Mouse (Mus musculus): Measurements from ENCODE around the gene Gsg1. TPM values are rescaled to one million over a fixed set of nuclear protein-coding genes. Genes with fewer than 3 reads are reported as not detected.

The Gsg1 gene
- polyA plus RNA-seq, 1 experiment from 2014 or later = 0.55 TPM

GRCm38 (mm10) chr6:135247861-135248260 lies 6.3 kb downstream of the Gsg1 start:
- no peaks in the 10 kb centered on the region for H3K36me3 ChIP-seq (ENCODE audit: insufficient read depth, low read length)
- H3K4me1 ChIP-seq (ENCODE audit: insufficient read depth, low read length) = peaks cover 20% of the 10 kb centered on the region
- ATAC-seq (ENCODE audit: low FRiP score, low TSS enrichment) = no peak
- H3K9ac ChIP-seq (replicated peaks; ENCODE audit: low read length) = no peak overlapping the region
- 54% methylated on average over 6 of the region's 6 CpGs for WGBS
- no peak overlapping the region for H3K4me2 ChIP-seq (replicated peaks; ENCODE audit: low read depth, low read length)
- no peaks in the 10 kb centered on the region for H3K27me3 ChIP-seq (ENCODE audit: insufficient read depth, low read length)
- no peaks in the 10 kb centered on the region for H3K9me3 ChIP-seq (ENCODE audit: low read length)
- H3K27ac ChIP-seq (ENCODE audit: low read length) = no peak overlapping the region
- H3K4me3 ChIP-seq (ENCODE audit: low read length) = no peak overlapping the region

GRCm38 (mm10) chr6:135245586-135245985 lies 8.6 kb downstream of the Gsg1 start:
- no peaks in the 10 kb centered on the region for H3K9me3 ChIP-seq (ENCODE audit: low read length)
- H3K4me2 ChIP-seq (replicated peaks; ENCODE audit: low read depth, low read length) = no peak overlapping the region
- no peak overlapping the region for H3K4me3 ChIP-seq (ENCODE audit: low read length)
- WGBS = 82% methylated on average over 8 of the region's 8 CpGs
- H3K36me3 ChIP-seq (ENCODE audit: insufficient read depth, low read length) = no peaks in the 10 kb centered on the region
- H3K4me1 ChIP-seq (ENCODE audit: insufficient read depth, low read length) = peaks cover 15% of the 10 kb centered on the region
- no peak for ATAC-seq (ENCODE audit: low FRiP score, low TSS enrichment)
- no peak overlapping the region for H3K27ac ChIP-seq (ENCODE audit: low read length)
- H3K27me3 ChIP-seq (ENCODE audit: insufficient read depth, low read length) = no peaks in the 10 kb centered on the region
- no peak overlapping the region for H3K9ac ChIP-seq (replicated peaks; ENCODE audit: low read length)

DNA sequence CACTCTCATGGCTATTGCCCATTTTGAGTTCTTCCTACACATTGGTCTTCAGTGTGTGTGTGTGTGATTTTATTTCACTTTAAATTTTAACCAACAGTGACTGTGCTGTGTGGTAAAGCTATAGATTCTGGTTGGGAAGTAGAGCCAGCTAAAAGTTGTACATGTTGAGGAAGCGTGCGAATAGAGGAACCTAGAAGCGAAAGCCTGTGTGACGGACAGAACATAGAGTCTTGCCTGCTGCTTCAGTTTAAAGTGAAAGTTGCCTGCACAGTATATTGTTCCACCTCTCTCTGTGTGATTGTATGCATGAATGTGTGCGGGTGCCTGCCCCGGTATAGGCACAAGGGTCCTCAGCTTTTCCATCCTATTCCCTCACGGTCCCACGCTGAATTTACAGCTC lies 13.8 kb downstream of the Gsg1 start:
- Histone ChIP-seq H3K27ac (ENCODE audit: low read length) (no peak overlapping the region), H3K4me2 (replicated peaks; ENCODE audit: low read depth, low read length) (no peak overlapping the region), H3K36me3 (ENCODE audit: insufficient read depth, low read length) (no peaks in the 10 kb centered on the region), H3K27me3 (ENCODE audit: insufficient read depth, low read length) (no peaks in the 10 kb centered on the region), H3K9ac (replicated peaks; ENCODE audit: low read length) (no peak overlapping the region), H3K4me3 (ENCODE audit: low read length) (no peak overlapping the region), H3K9me3 (ENCODE audit: low read length) (no peaks in the 10 kb centered on the region), H3K4me1 (ENCODE audit: insufficient read depth, low read length) (peaks cover 7% of the 10 kb centered on the region; the same call in 1 of the 2 replicates)
- no peak for ATAC-seq (ENCODE audit: low FRiP score, low TSS enrichment)
- 84% methylated on average over 8 of the region's 8 CpGs for WGBS

GRCm38 (mm10) chr6:135238211-135238610 lies 15.9 kb downstream of the Gsg1 start:
- H3K27ac ChIP-seq (ENCODE audit: low read length) = no peak overlapping the region
- no peak overlapping the region for H3K9ac ChIP-seq (replicated peaks; ENCODE audit: low read length)
- ATAC-seq (ENCODE audit: low FRiP score, low TSS enrichment) = no peak
- no peaks in the 10 kb centered on the region for H3K27me3 ChIP-seq (ENCODE audit: insufficient read depth, low read length)
- H3K36me3 ChIP-seq (ENCODE audit: insufficient read depth, low read length) = peaks cover under 1% of the 10 kb centered on the region; the same call in 1 of the 2 replicates
- H3K9me3 ChIP-seq (ENCODE audit: low read length) = no peaks in the 10 kb centered on the region
- H3K4me2 ChIP-seq (replicated peaks; ENCODE audit: low read depth, low read length) = no peak overlapping the region
- H3K4me3 ChIP-seq (ENCODE audit: low read length) = no peak overlapping the region
- 62% methylated on average over 4 of the region's 4 CpGs for WGBS
- peaks cover 7% of the 10 kb centered on the region; the same call in 1 of the 2 replicates for H3K4me1 ChIP-seq (ENCODE audit: insufficient read depth, low read length)

GRCm38 (mm10) chr6:135237326-135237725 lies 16.8 kb downstream of the Gsg1 start:
- WGBS = 82% methylated on average over 14 of the region's 14 CpGs
- ATAC-seq (ENCODE audit: low FRiP score, low TSS enrichment) = no peak
- Histone ChIP-seq H3K4me2 (replicated peaks; ENCODE audit: low read depth, low read length) (no peak overlapping the region), H3K27me3 (ENCODE audit: insufficient read depth, low read length) (no peaks in the 10 kb centered on the region), H3K27ac (ENCODE audit: low read length) (no peak overlapping the region), H3K4me3 (ENCODE audit: low read length) (no peak overlapping the region), H3K36me3 (ENCODE audit: insufficient read depth, low read length) (peaks cover 7% of the 10 kb centered on the region; the same call in 1 of the 2 replicates), H3K4me1 (ENCODE audit: insufficient read depth, low read length) (peaks cover 6% of the 10 kb centered on the region; the same call in 1 of the 2 replicates), H3K9ac (replicated peaks; ENCODE audit: low read length) (no peak overlapping the region), H3K9me3 (ENCODE audit: low read length) (no peaks in the 10 kb centered on the region)

- no peak overlapping the region for H3K4me2 ChIP-seq (replicated peaks; ENCODE audit: low read depth, low read length)
- WGBS = 89% methylated on average over 3 of the region's 3 CpGs
- no peak overlapping the region for H3K27ac ChIP-seq (ENCODE audit: low read length)
- no peaks in the 10 kb centered on the region for H3K9me3 ChIP-seq (ENCODE audit: low read length)
- H3K27me3 ChIP-seq (ENCODE audit: insufficient read depth, low read length) = no peaks in the 10 kb centered on the region
- no peak overlapping the region for H3K9ac ChIP-seq (replicated peaks; ENCODE audit: low read length)
- H3K4me3 ChIP-seq (ENCODE audit: low read length) = no peak overlapping the region
- ATAC-seq (ENCODE audit: low FRiP score, low TSS enrichment) = no peak
- H3K36me3 ChIP-seq (ENCODE audit: insufficient read depth, low read length) = peaks cover 7% of the 10 kb centered on the region; the same call in 1 of the 2 replicates
- no peaks in the 10 kb centered on the region; the same call in 1 of the 2 replicates for H3K4me1 ChIP-seq (ENCODE audit: insufficient read depth, low read length)
Measured at GRCm38 (mm10) chr6:135236576-135236975, 17.6 kb downstream of the Gsg1 start.

GRCm38 (mm10) chr6:135235742-135236141 lies 18.4 kb downstream of the Gsg1 start:
- no peak overlapping the region for H3K4me2 ChIP-seq (replicated peaks; ENCODE audit: low read depth, low read length)
- H3K27ac ChIP-seq (ENCODE audit: low read length) = no peak overlapping the region
- H3K27me3 ChIP-seq (ENCODE audit: insufficient read depth, low read length) = no peaks in the 10 kb centered on the region
- H3K4me3 ChIP-seq (ENCODE audit: low read length) = no peak overlapping the region
- 90% methylated on average over 3 of the region's 3 CpGs for WGBS
- H3K9ac ChIP-seq (replicated peaks; ENCODE audit: low read length) = no peak overlapping the region
- peaks cover 7% of the 10 kb centered on the region; the same call in 1 of the 2 replicates for H3K36me3 ChIP-seq (ENCODE audit: insufficient read depth, low read length)
- H3K9me3 ChIP-seq (ENCODE audit: low read length) = no peaks in the 10 kb centered on the region
- no peak for ATAC-seq (ENCODE audit: low FRiP score, low TSS enrichment)
- H3K4me1 ChIP-seq (ENCODE audit: insufficient read depth, low read length) = no peaks in the 10 kb centered on the region

GRCm38 (mm10) chr6:135232443-135233182 lies 21.5 kb downstream of the Gsg1 start:
- H3K9ac ChIP-seq (replicated peaks; ENCODE audit: low read length) = no peak overlapping the region

GRCm38 (mm10) chr6:135230586-135230985 lies 23.6 kb downstream of the Gsg1 start:
- Histone ChIP-seq H3K9me3 (ENCODE audit: low read length) (no peaks in the 10 kb centered on the region), H3K27ac (ENCODE audit: low read length) (no peak overlapping the region), H3K9ac (replicated peaks; ENCODE audit: low read length) (no peak overlapping the region), H3K4me2 (replicated peaks; ENCODE audit: low read depth, low read length) (no peak overlapping the region), H3K27me3 (ENCODE audit: insufficient read depth, low read length) (no peaks in the 10 kb centered on the region), H3K36me3 (ENCODE audit: insufficient read depth, low read length) (peaks cover 7% of the 10 kb centered on the region; the same call in 1 of the 2 replicates), H3K4me3 (ENCODE audit: low read length) (no peak overlapping the region), H3K4me1 (ENCODE audit: insufficient read depth, low read length) (peaks cover 8% of the 10 kb centered on the region)
- WGBS = 88% methylated on average over 6 of the region's 6 CpGs
- ATAC-seq (ENCODE audit: low FRiP score, low TSS enrichment) = no peak

More at GRCm38 (mm10) chr6:135232443-135233182, 21.5 kb downstream of the Gsg1 start:
- no peak for ATAC-seq (ENCODE audit: low FRiP score, low TSS enrichment)
- Histone ChIP-seq H3K4me1 (ENCODE audit: insufficient read depth, low read length) (peaks cover 8% of the 10 kb centered on the region), H3K27me3 (ENCODE audit: insufficient read depth, low read length) (no peaks in the 10 kb centered on the region), H3K4me2 (replicated peaks; ENCODE audit: low read depth, low read length) (no peak overlapping the region), H3K9me3 (ENCODE audit: low read length) (no peaks in the 10 kb centered on the region), H3K4me3 (ENCODE audit: low read length) (no peak overlapping the region), H3K27ac (ENCODE audit: low read length) (no peak overlapping the region), H3K36me3 (ENCODE audit: insufficient read depth, low read length) (peaks cover 7% of the 10 kb centered on the region; the same call in 1 of the 2 replicates)
- 72% methylated on average over 12 of the region's 12 CpGs for WGBS

- Histone ChIP-seq H3K27me3 (ENCODE audit: insufficient read depth, low read length) (no peaks in the 10 kb centered on the region), H3K36me3 (ENCODE audit: insufficient read depth, low read length) (0 out of 2 replicates have a peak, but pooled peaks cover 7% of the 10 kb centered on the region), H3K27ac (ENCODE audit: low read length) (peak overlapping the region; percentile 11; the same call in 1 of the 2 replicates), H3K4me1 (ENCODE audit: insufficient read depth, low read length) (peaks cover 14% of the 10 kb centered on the region), H3K4me3 (ENCODE audit: low read length) (no peak overlapping the region), H3K4me2 (replicated peaks; ENCODE audit: low read depth, low read length) (0 out of 2 replicates have a peak overlapping the region, but pooled peaks have one; percentile 7), H3K9ac (replicated peaks; ENCODE audit: low read length) (no peak overlapping the region), H3K9me3 (ENCODE audit: low read length) (no peaks in the 10 kb centered on the region)
- peak; percentile 94 for ATAC-seq (ENCODE audit: low FRiP score, low TSS enrichment)
- WGBS = 36% methylated on average over 10 of the region's 10 CpGs
Measured at GRCm38 (mm10) chr6:135228465-135228941, 25.6 kb downstream of the Gsg1 start.
